Mouse (Mus musculus) midbrain, embryonic 11.5 days (tissue): ENCODE measurements at regions not wholly inside any gene's neighbourhood (a gene's known extent, or its start where the extent isn't known, plus 50 kb on each side); places are given as distances from the start of the nearest gene placed in this dataset.

ENCODE experiments used
- ATAC-seq: fragments of 200-750 bp; cut with Nextera tagmentation; 2 replicates; pipeline ENCODE4 v1.8.0; 2017; ENCODE audit warnings: moderate TSS enrichment, moderate library complexity; ENCODE audit not compliant: low FRiP score
- DNase-seq: peaks from one replicate; pipeline ENCODE4 v3.0.0; 2015; ENCODE audit warnings: low spot score; ENCODE audit errors: missing footprints
- H3K27ac ChIP-seq: fragments of 300-500 bp; sonication (generic); 2 replicates; pipeline ENCODE4 v1.5.1; 2014; ENCODE audit warnings: low read depth, low read length
- H3K27me3 ChIP-seq: fragments of 300-500 bp; sonication (generic); 2 replicates; pipeline ENCODE4 v1.6.1; 2014; ENCODE audit warnings: mild to moderate bottlenecking, low read length, moderate library complexity, mixed read lengths; ENCODE audit not compliant: control insufficient read depth, insufficient read depth
- H3K36me3 ChIP-seq: fragments of 300-500 bp; sonication (generic); 2 replicates; pipeline ENCODE4 v1.6.1; 2014; ENCODE audit warnings: mild to moderate bottlenecking, low read length, moderate library complexity, mixed read lengths; ENCODE audit not compliant: control insufficient read depth, insufficient read depth
- H3K4me1 ChIP-seq: fragments of 300-500 bp; sonication (generic); 2 replicates; pipeline ENCODE4 v1.6.1; 2014; ENCODE audit warnings: low read length; ENCODE audit not compliant: control insufficient read depth, insufficient read depth
- H3K4me2 ChIP-seq: fragments of 300-500 bp; sonication (generic); 2 replicates; pipeline ENCODE4 v1.6.1; 2014; ENCODE audit warnings: mild to moderate bottlenecking, moderate library complexity
- H3K4me3 ChIP-seq: fragments of 300-500 bp; sonication (generic); 2 replicates; pipeline ENCODE4 v1.5.1; 2014; ENCODE audit warnings: low read depth, low read length
- H3K9ac ChIP-seq: fragments of 300-500 bp; sonication (generic); 2 replicates; pipeline ENCODE4 v1.6.1; 2014; ENCODE audit warnings: low read length
- H3K9me3 ChIP-seq: fragments of 300-500 bp; sonication (generic); 2 replicates; pipeline ENCODE4 v1.6.1; 2016; ENCODE audit warnings: low read length; ENCODE audit not compliant: control insufficient read depth
- whole genome bisulfite sequencing: fragments of 180-500 bp; shearing (Covaris S2); extraction: QIAGEN DNeasy Blood & Tissue Kit; methylation state at CpG from one replicate; pipeline ENCODE4 v1.1.7; 2014; 5-methylcytosine and 5-hydroxymethylcytosine counted together

DNA sequence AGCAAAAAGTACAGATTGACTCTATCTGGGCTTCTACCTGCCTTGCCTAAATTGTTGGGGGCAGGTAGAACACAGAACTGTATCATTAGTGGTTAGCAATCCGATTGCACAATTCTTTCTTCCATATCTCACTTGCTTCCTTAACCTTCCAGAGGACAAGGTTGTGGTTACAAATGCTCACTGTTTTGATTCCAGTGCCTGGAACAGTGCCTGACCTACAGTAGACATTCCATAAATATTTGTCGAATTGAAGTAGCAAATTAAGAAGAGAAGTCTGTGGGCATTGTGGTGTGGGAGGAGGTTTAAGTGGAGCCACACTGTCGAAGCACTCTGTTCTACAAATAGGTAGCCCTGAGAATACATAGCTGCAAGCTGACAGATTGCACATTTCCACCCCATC lies 135.7 kb upstream of the Kirrel3 start:
- no peaks in the 10 kb centered on the region for H3K9me3 ChIP-seq
- H3K9ac ChIP-seq: no peak overlapping the region
- no peaks in the 10 kb centered on the region for H3K4me1 ChIP-seq
- no peak overlapping the region for H3K4me2 ChIP-seq
- no peaks in the 10 kb centered on the region for H3K36me3 ChIP-seq
- no peak overlapping the region for H3K4me3 ChIP-seq
- ATAC-seq (no peak), DNase-seq (no peak)
- WGBS: 89% methylated on average over 3 of the region's 3 CpGs
- H3K27me3 ChIP-seq: no peaks in the 10 kb centered on the region
- H3K27ac ChIP-seq: no peak overlapping the region

DNA sequence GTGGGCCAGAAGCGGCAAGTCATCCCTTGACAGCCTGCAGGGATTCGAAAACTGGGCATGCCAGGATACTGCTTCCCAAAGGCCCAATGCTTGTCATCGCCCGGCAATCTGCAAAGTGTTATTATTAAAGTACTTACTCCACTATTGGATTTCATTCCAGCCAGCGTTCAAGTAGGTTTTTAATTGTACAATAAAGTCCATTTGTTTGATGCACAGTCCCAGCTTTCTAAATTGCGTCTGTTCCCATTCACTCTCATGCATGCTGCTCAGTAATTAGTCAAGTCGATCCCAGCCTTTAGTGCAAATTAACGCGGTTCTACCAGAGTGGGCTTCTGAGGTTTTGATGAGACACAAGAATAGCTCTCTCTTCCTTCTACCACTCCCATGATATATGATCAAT lies 131.9 kb upstream of the Kirrel3 start:
- Histone ChIP-seq H3K36me3 (no peaks in the 10 kb centered on the region), H3K4me2 (no peak overlapping the region)
- ATAC-seq: no peak

GRCm38 (mm10) chr9:34354723-34355316 lies 130.9 kb upstream of the Kirrel3 start:
- DNase-seq: no peak
- Histone ChIP-seq H3K9me3 (no peaks in the 10 kb centered on the region), H3K36me3 (no peaks in the 10 kb centered on the region), H3K4me1 (no peaks in the 10 kb centered on the region), H3K9ac (no peak overlapping the region), H3K27me3 (no peaks in the 10 kb centered on the region), H3K4me2 (no peak overlapping the region), H3K4me3 (no peak overlapping the region), H3K27ac (no peak overlapping the region)
- WGBS: 85% methylated on average over 6 of the region's 6 CpGs
- ATAC-seq: no peak

More for the DNA sequence above, 131.9 kb upstream of the Kirrel3 start:
- Histone ChIP-seq H3K4me3 (no peak overlapping the region), H3K27ac (no peak overlapping the region), H3K4me1 (no peaks in the 10 kb centered on the region), H3K9me3 (no peaks in the 10 kb centered on the region), H3K27me3 (no peaks in the 10 kb centered on the region), H3K9ac (no peak overlapping the region)
- no peak for DNase-seq
- 89% methylated on average over 9 of the region's 9 CpGs for WGBS

- DNase-seq: no peak
- Histone ChIP-seq H3K4me2 (no peak overlapping the region), H3K4me1 (no peaks in the 10 kb centered on the region), H3K27ac (no peak overlapping the region), H3K27me3 (no peaks in the 10 kb centered on the region), H3K9ac (no peak overlapping the region), H3K4me3 (no peak overlapping the region), H3K36me3 (no peaks in the 10 kb centered on the region), H3K9me3 (no peaks in the 10 kb centered on the region)
- ATAC-seq: no peak
- 81% methylated on average over 4 of the region's 4 CpGs for WGBS
Observed at GRCm38 (mm10) chr9:34370686-34371398, 114.9 kb upstream of the Kirrel3 start.

GRCm38 (mm10) chr9:34375187-34375586 lies 110.5 kb upstream of the Kirrel3 start:
- WGBS: 58% methylated on average over 1 of the region's 1 CpGs
- ATAC-seq (no peak), DNase-seq (no peak)

DNA sequence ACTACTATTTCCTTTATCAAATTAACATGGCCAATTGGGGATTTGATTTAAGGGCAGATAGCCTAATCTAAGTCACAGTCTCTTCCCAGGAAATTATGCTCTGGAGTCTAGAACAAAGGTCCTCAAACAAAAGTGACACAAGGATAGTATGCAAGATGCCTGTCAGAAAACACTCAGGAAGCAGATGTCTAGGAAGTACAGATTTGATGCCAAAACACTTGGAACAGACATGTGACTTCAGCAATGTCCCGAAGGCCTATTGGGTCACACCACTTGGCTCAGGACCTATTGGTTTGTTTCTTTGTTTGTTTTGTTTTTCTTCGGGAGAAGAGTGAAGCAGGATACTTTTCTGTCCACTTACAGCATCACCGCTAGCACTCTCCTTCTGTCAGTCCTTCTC lies 105.7 kb upstream of the Kirrel3 start:
- no peak overlapping the region for H3K9ac ChIP-seq
- no peak overlapping the region for H3K4me2 ChIP-seq
- H3K27me3 ChIP-seq: no peaks in the 10 kb centered on the region
- ATAC-seq (no peak), DNase-seq (no peak)
- no peaks in the 10 kb centered on the region for H3K36me3 ChIP-seq
- H3K4me1 ChIP-seq: peaks cover 4% of the 10 kb centered on the region; the same call in 1 of the 2 replicates
- 91% methylated on average over 3 of the region's 3 CpGs for WGBS
- H3K9me3 ChIP-seq: no peaks in the 10 kb centered on the region
- no peak overlapping the region for H3K27ac ChIP-seq
- H3K4me3 ChIP-seq: no peak overlapping the region

More at GRCm38 (mm10) chr9:34375187-34375586, 110.5 kb upstream of the Kirrel3 start:
- no peak overlapping the region for H3K4me3 ChIP-seq
- no peak overlapping the region for H3K4me2 ChIP-seq
- H3K9me3 ChIP-seq: no peaks in the 10 kb centered on the region
- H3K27me3 ChIP-seq: no peaks in the 10 kb centered on the region
- no peaks in the 10 kb centered on the region for H3K36me3 ChIP-seq
- H3K4me1 ChIP-seq: no peaks in the 10 kb centered on the region
- H3K9ac ChIP-seq: no peak overlapping the region
- H3K27ac ChIP-seq: no peak overlapping the region

- Histone ChIP-seq H3K9ac (no peak overlapping the region), H3K4me1 (peaks cover 4% of the 10 kb centered on the region; the same call in 1 of the 2 replicates), H3K27me3 (no peaks in the 10 kb centered on the region), H3K36me3 (no peaks in the 10 kb centered on the region), H3K9me3 (no peaks in the 10 kb centered on the region), H3K4me3 (no peak overlapping the region), H3K4me2 (no peak overlapping the region), H3K27ac (no peak overlapping the region)
- no peak for DNase-seq
- WGBS: 87% methylated on average over 3 of the region's 3 CpGs
- ATAC-seq: no peak
Observed at GRCm38 (mm10) chr9:34381601-34382000, 104.1 kb upstream of the Kirrel3 start.

DNA sequence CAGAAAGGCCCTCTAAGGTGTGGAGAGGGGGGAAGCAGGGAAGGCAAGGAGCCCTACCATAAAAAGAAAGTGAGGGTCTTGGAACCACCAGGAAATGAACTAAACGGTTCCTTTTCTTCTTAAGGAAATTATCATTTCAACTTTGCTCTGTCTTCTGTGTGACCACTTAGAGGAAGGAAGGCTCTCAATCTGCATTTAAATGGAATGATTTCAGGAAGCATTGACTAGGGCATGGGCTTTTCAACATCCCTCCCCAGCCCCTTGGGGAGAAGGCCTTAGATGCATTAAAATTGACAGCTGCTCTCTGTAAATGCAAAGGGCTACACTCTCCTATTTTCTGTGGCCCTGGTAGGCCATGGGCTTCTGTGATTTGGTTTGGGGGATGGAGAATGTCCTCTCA lies 103.5 kb upstream of the Kirrel3 start:
- Histone ChIP-seq H3K27ac (no peak overlapping the region), H3K4me3 (no peak overlapping the region), H3K4me2 (no peak overlapping the region), H3K9ac (no peak overlapping the region), H3K4me1 (peaks cover 4% of the 10 kb centered on the region; the same call in 1 of the 2 replicates), H3K36me3 (no peaks in the 10 kb centered on the region), H3K9me3 (no peaks in the 10 kb centered on the region), H3K27me3 (no peaks in the 10 kb centered on the region)
- ATAC-seq (peak; percentile 58; the same call in 1 of the 2 replicates), DNase-seq (no peak)
- 27% methylated on average over 1 of the region's 1 CpGs for WGBS

DNA sequence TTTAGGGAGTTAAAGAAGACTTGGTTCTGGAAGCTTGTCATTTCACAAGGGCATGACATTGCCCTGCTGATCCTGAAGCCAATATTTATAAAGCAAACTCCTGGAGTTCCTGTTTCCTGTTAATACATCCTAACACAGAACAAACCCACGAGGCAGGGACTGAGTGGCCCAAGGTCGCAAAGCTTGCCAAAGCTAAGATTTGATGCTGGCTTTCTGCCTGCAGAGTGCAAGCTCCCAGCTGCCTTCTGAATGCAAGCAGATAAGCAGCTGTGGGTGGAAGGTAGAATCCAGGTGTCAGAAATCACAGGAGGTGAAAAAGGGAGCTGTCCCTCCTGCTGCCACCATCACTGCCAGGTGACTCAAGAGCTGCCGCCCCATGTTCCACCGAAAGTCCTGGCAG lies 99.6 kb upstream of the Kirrel3 start:
- Histone ChIP-seq H3K4me3 (no peak overlapping the region), H3K36me3 (no peaks in the 10 kb centered on the region), H3K27me3 (no peaks in the 10 kb centered on the region), H3K27ac (no peak overlapping the region), H3K9ac (no peak overlapping the region), H3K4me1 (peaks cover 4% of the 10 kb centered on the region; the same call in 1 of the 2 replicates), H3K9me3 (no peaks in the 10 kb centered on the region), H3K4me2 (no peak overlapping the region)
- ATAC-seq (no peak), DNase-seq (no peak)
- 85% methylated on average over 4 of the region's 4 CpGs for WGBS
